Mouse (Mus musculus) activated CD4-positive, CD25-positive, alpha-beta regulatory T cell (primary cell): ENCODE data around the gene Ifna5. TPM values are rescaled to one million over a fixed set of nuclear protein-coding genes. Genes with fewer than 3 reads are reported as not detected.

Experiments used
- polyA plus RNA-seq, 2 experiments: library from polyadenylated mRNA; unstranded; fragments of 100-300 nt; shearing (Covaris generic); gene quantifications; one replicate each; pipeline ENCODE4 v1.2.1; 2017

Ifna5 gene
- polyA plus RNA-seq: not detected

GRCm38 (mm10) chr4:88835225-88835624, at the start of gene Ifna5:
Gene Ifna5, plus strand, starts transcription at chr4:88835525.

GRCm38 (mm10) chr4:88788402-88788801, 46.9 kb upstream of the Ifna5 start, which contains the start of gene Gm13277:
Gene Gm13277, plus strand, starts transcription at chr4:88788632.

DNA sequence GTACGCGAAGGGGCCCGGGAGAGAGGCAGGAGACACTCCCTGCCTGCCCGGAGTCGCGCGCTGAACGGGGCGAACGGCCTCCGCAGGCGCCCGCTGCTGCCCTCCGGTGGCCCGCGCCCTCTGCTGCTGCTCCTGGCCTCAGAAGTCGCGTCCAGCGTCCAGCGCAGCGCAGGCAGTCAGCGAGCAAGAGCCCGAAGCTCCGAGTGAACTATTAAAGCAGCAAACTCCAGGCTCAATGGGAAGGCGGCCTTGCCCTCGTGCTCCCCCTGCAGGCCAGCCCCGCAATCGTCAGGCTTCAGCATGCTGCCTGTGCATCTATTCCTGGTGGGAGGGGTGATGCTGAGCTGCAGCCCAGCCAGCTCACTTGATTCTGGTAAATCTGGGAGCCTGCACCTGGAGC, 44.1 kb upstream of the Ifna5 start, which contains the start of gene Gm13278:
Gene Gm13278, plus strand, starts transcription at position 301 of the 400 bp plus-strand sequence.

DNA sequence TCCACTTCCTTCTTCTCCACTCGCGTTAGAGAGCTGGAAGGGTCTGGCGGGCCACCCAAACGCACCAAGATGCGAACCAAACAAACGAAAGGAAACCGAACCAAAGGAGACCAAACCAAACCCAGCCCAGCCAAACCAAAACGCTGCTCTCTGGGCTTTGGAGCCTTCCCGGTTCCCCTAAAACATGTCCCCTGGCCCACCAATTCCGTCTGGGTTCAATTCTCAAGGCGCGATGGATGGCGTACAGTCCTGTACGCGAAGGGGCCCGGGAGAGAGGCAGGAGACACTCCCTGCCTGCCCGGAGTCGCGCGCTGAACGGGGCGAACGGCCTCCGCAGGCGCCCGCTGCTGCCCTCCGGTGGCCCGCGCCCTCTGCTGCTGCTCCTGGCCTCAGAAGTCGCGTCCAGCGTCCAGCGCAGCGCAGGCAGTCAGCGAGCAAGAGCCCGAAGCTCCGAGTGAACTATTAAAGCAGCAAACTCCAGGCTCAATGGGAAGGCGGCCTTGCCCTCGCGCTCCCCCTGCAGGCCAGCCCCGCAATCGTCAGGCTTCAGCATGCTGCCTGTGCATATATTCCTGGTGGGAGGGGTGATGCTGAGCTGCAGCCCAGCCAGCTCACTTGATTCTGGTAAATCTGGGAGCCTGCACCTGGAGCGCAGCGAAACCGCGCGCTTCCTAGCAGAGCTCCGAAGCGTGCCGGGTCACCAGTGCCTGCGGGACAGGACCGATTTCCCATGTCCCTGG, 41.2 kb upstream of the Ifna5 start, which contains the start of gene Gm13275:
Gene Gm13275, plus strand, starts transcription at position 552 of the 740 bp plus-strand sequence.

GRCm38 (mm10) chr4:88797097-88797496, 38.2 kb upstream of the Ifna5 start, which contains the start of gene Gm13279:
Gene Gm13279, plus strand, starts transcription at chr4:88797397.

GRCm38 (mm10) chr4:88799365-88799764, 36.0 kb upstream of the Ifna5 start, which contains the start of gene Gm13285:
Gene Gm13285, plus strand, starts transcription at chr4:88799665.

DNA sequence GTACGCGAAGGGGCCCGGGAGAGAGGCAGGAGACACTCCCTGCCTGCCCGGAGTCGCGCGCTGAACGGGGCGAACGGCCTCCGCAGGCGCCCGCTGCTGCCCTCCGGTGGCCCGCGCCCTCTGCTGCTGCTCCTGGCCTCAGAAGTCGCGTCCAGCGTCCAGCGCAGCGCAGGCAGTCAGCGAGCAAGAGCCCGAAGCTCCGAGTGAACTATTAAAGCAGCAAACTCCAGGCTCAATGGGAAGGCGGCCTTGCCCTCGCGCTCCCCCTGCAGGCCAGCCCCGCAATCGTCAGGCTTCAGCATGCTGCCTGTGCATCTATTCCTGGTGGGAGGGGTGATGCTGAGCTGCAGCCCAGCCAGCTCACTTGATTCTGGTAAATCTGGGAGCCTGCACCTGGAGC, 32.4 kb upstream of the Ifna5 start, which contains the start of gene Gm13287:
Gene Gm13287, plus strand, starts transcription at position 301 of the 400 bp plus-strand sequence.

DNA sequence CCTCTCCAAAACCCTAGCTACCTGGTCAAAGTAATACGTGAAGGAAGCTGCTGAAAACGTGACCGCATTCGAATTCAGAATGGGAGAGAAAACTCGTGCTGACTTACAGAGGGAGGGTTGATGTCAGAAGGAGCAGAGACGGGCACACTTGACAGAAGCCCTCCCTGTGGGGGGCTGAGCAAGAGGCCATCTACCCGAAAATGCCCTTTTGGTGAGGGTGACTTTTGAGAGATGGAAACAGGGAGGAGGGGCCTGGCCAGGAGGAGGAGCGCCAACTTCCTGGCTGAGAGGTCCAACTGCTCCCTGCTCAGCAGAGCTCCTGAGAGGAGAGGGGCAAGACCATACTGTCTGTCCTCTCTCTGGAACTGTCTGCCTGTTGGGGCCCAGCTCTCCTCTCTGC, 30.1 kb upstream of the Ifna5 start, which contains the start of gene Gm13288:
Gene Gm13288, plus strand, starts transcription at position 301 of the 400 bp plus-strand sequence.

DNA sequence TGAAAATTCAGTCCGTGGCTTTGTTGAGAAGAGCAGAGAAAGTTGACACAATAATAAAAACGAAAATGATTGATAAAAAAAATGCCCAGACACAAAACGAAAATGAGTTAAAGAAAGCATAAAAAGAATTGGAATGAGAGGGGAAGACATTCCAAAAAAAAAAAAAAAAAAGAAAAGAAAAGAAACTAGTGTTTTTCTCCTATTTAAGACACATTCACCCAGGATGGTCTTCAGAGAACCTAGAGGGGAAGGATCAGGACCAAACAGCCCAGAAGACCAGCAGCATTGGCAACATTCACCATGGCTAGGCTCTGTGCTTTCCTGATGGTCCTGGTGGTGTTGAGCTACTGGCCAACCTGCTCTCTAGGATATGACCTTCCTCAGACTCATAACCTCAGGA, 19.4 kb upstream of the Ifna5 start, which contains the start of gene Ifna7:
Gene Ifna7, plus strand, starts transcription at position 301 of the 400 bp plus-strand sequence.

DNA sequence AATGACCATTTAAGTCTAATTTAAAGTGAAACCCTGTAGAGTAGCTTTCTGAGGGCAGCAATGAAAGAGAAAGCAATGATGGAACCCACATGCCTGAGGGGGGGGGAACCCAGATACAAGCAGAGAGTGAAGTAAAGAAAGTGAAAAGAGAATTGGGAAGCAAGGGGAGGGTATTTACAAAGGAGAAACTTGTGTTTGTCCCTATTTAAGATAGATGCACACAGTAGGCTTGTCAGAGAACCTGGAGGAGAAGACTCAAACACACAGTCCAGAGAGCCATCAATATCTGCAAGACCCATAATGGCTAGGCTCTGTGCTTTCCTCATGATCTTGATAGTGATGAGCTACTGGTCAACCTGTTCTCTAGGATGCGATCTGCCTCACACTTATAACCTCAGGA, 15.7 kb upstream of the Ifna5 start, which contains the start of gene Ifna11:
Gene Ifna11, plus strand, starts transcription at position 301 of the 400 bp plus-strand sequence.

GRCm38 (mm10) chr4:88827116-88827515, 8.2 kb upstream of the Ifna5 start, which contains the start of gene Ifna6:
Gene Ifna6, plus strand, starts transcription at chr4:88827416.

DNA sequence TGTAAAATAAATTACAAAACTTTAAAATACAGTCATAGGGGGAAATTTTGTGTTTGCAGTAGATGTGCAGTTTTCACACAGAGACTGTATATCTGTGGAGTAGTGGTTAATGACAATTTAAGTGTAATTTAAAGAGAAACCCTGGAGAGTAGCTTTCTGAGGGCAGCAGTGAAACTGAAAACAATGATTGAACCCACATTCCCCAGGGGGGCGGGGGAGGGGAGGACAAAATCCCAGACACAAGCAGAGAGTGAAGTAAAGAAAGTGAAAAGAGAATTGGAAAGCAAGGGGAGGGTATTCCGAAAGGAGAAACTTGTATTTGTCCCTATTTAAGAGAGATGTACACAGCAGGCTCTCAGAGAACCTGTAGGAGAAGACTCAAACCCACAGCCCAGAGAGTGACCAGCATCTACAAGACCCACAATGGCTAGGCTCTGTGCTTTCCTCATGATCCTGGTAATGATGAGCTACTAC, 6.2 kb downstream of the Ifna5 start, which contains the start of gene Ifna4:
Gene Ifna4, plus strand, starts transcription at position 424 of the 474 bp plus-strand sequence.

GRCm38 (mm10) chr4:88849698-88850097, 14.4 kb downstream of the Ifna5 start, which contains the start of gene Ifna1:
Gene Ifna1, plus strand, starts transcription at chr4:88850087.

DNA sequence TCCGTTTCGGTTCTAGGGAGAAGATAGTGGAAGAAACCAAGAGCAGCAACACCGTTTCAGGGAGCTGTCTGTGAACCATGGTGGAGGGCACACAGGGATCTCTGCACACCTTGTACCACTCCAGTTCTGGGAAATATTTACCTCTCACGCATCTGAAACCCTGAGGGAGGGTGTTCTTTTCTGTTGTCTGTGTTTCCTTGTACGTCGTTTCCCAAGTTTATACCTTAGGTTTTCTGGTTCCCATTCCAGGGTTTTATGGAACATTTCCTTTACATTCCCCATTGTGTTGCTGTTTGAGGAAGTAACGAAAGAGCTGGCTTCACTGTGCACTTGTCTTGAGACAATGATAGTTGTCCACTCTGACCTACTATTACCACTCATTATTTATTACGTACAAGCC, 44.8 kb downstream of the Ifna5 start, which contains the start of gene Ifne:
Gene Ifne, minus strand, starts transcription at position 101 of the 400 bp plus-strand sequence.

Other genes with a start within 250 kb of the Ifna5 start
- not detected for gene Ifna9, start 243.1 kb upstream of the Ifna5 start, polyA plus RNA-seq
- not detected for gene Ifna12, start 232.1 kb upstream of the Ifna5 start, polyA plus RNA-seq
- not detected for gene C87499, start 201.1 kb upstream of the Ifna5 start, polyA plus RNA-seq
- gene Ifna13, start 191.1 kb upstream of the Ifna5 start, polyA plus RNA-seq: not detected
- gene Ifna16, start 158.6 kb upstream of the Ifna5 start, polyA plus RNA-seq: not detected
- not detected for gene Ifna2, start 151.6 kb upstream of the Ifna5 start, polyA plus RNA-seq
- gene Ifnab, start 144.2 kb upstream of the Ifna5 start, polyA plus RNA-seq: not detected
- under 1 TPM in 1 of 2 experiments, not detected in 1; 0.48 TPM for gene Gm26566, start 113.7 kb upstream of the Ifna5 start, polyA plus RNA-seq
- gene Klhl9, start 113.1 kb upstream of the Ifna5 start, polyA plus RNA-seq: 10 to 100 TPM; 18.8 to 27.9 TPM
- gene Gm13271, start 80.7 kb upstream of the Ifna5 start, polyA plus RNA-seq: not detected
- under 1 TPM; 0.75 to 0.85 TPM for gene Gm13283, start 75.4 kb upstream of the Ifna5 start, polyA plus RNA-seq
- gene Gm13290, start 61.7 kb upstream of the Ifna5 start, polyA plus RNA-seq: under 1 TPM in 1 of 2 experiments, not detected in 1; 0.19 TPM
- gene Gm13289, start 58.6 kb upstream of the Ifna5 start, polyA plus RNA-seq: not detected
- gene Gm13272, start 55.7 kb upstream of the Ifna5 start, polyA plus RNA-seq: not detected
- gene Ifnz, start 53.4 kb upstream of the Ifna5 start, polyA plus RNA-seq: under 1 TPM in 1 of 2 experiments, not detected in 1; 0.48 TPM
- not detected for gene Gm13276, start 49.8 kb upstream of the Ifna5 start, polyA plus RNA-seq
- gene Gm13277, start 46.9 kb upstream of the Ifna5 start, polyA plus RNA-seq: not detected
- gene Gm13278, start 44.0 kb upstream of the Ifna5 start, polyA plus RNA-seq: not detected
- not detected for gene Gm13275, start 41.0 kb upstream of the Ifna5 start, polyA plus RNA-seq
- not detected for gene Gm13279, start 38.1 kb upstream of the Ifna5 start, polyA plus RNA-seq
- 1 to 10 TPM in 1 of 2 experiments, under 1 TPM in 1; 0.80 to 1.1 TPM for gene Gm13285, start 35.9 kb upstream of the Ifna5 start, polyA plus RNA-seq
- gene Gm13287, start 32.3 kb upstream of the Ifna5 start, polyA plus RNA-seq: not detected
- under 1 TPM in 1 of 2 experiments, not detected in 1; 0.10 TPM for gene Gm13288, start 30.0 kb upstream of the Ifna5 start, polyA plus RNA-seq
- not detected for gene Ifna7, start 19.3 kb upstream of the Ifna5 start, polyA plus RNA-seq
- not detected for gene Ifna11, start 15.6 kb upstream of the Ifna5 start, polyA plus RNA-seq
- not detected for gene Ifna6, start 8.1 kb upstream of the Ifna5 start, polyA plus RNA-seq
- gene Ifna4, start 6.3 kb downstream of the Ifna5 start, polyA plus RNA-seq: not detected
- not detected for gene Ifna1, start 14.6 kb downstream of the Ifna5 start, polyA plus RNA-seq
- gene Ifne, start 44.7 kb downstream of the Ifna5 start, polyA plus RNA-seq: not detected